Mouse (Mus musculus): ENCODE measurements around the gene Tank. TPM values are rescaled to one million over a fixed set of nuclear protein-coding genes. Genes with fewer than 3 reads are reported as not detected.

Gene Tank
- polyA plus RNA-seq, 1 experiment: 8.5 TPM

DNA sequence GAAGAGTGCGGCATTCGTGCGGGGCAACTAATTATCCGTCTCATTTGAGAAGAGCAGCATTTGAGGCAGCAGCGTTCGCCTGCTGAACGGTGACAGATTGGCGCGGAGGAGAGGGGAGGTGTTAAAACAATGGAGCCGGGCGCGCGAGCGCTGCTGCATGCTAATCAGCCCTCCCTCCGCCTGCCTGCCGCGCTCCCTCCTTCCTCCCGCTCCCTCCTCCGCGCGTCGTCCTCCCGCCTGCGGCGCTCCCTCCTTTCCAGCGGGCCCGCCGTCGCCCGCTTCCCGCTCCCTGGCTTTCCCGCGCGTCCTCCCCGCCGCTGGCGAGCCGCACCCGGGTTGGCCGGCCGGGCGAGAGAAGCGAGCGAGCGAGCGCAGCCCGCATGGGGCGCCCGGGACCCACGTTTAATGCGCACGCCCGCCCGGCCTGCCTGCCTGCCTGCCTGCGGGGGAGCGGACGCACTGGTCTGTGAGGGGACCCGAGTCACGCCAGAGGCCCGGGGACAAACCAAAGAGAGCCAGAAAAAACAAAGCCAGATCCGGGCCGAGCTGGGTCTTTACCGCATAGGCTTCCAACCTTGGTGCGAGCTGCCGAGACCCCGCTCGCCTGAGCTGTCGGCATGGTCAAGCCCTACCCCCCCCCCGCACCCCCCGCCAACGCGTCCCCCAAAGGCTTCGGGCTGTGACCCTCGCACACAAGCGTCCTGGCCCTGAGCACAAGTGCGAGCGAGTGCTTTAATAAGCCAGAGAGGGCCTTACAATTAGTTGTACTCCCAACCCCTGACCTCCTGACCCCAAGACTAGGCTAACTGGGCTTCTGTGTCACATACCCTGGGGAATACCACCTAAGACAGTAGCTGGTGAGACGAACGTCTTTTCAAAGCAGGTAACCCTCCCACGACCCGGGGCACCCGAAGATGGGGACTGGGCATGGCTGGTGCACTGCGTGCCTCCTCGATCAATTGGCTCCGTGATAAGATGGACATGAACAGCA is 78.3 kb downstream of the Tank start:
- TF ChIP-seq FOSL1 (IDR thresholded peaks at IDR 0.05; ENCODE audit: insufficient read depth, low read length, poor library complexity, severe bottlenecking): no peak
- TF ChIP-seq USF1 (IDR thresholded peaks at IDR 0.05; ENCODE audit: low read depth): no peak
- TF ChIP-seq MYOD1 (IDR thresholded peaks at IDR 0.05; ENCODE audit: control insufficient read depth, insufficient read length, low read depth): no peak
- no peak for TF ChIP-seq CTCF (IDR thresholded peaks at IDR 0.05; ENCODE audit: control insufficient read depth, insufficient read depth, insufficient read length)
- TF ChIP-seq MYOG (IDR thresholded peaks at IDR 0.05; ENCODE audit: control insufficient read depth, extremely low read depth, insufficient read length): no peak
- no peak for TF ChIP-seq CEBPB (IDR thresholded peaks at IDR 0.05; ENCODE audit: low read depth)
- Histone ChIP-seq H3K79me2 (ENCODE audit: control insufficient read depth, insufficient read depth) (no peaks in the 10 kb centered on the region), H3K4me3 (ENCODE audit: insufficient read depth, poor library complexity, severe bottlenecking) (no peak overlapping the region), H3K36me3 (ENCODE audit: control insufficient read depth, insufficient read depth) (peaks cover 42% of the 10 kb centered on the region), H3K27me3 (ENCODE audit: control insufficient read depth, insufficient read depth, insufficient read length) (no peaks in the 10 kb centered on the region), H3K79me3 (ENCODE audit: low read depth) (no peaks in the 10 kb centered on the region), H3ac (ENCODE audit: control insufficient read depth, insufficient read length, low read depth) (no peak overlapping the region)

DNA sequence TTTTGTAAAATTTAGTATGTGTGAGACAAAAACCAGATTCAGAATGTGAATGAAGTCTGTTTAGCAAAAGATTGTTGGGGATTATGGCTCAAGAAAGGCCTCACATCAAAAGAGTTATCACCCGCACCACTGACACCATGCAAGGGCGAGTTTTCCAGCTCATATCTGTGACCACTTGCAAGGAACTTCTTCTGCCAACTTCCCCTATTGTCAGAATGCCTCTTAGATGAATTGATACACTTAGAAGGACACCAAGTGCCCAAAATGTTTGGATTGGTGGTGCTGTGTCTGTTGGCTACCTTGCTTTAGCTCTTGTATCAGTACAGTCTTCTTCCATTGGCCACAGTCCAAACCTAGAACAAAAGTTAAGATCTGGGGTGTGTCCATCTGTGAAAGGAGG is 80.9 kb downstream of the Tank start:
- no peak overlapping the region for H3K4me3 ChIP-seq (ENCODE audit: insufficient read depth, poor library complexity, severe bottlenecking)
- H3K79me3 ChIP-seq (ENCODE audit: low read depth): no peaks in the 10 kb centered on the region
- H3K36me3 ChIP-seq (ENCODE audit: control insufficient read depth, insufficient read depth): peaks cover 25% of the 10 kb centered on the region
- H3K79me2 ChIP-seq (ENCODE audit: control insufficient read depth, insufficient read depth): no peaks in the 10 kb centered on the region
- no peaks in the 10 kb centered on the region for H3K27me3 ChIP-seq (ENCODE audit: control insufficient read depth, insufficient read depth, insufficient read length)
- TF ChIP-seq CTCF (IDR thresholded peaks at IDR 0.05; ENCODE audit: control insufficient read depth, insufficient read depth, insufficient read length): no peak
- no peak for TF ChIP-seq FOSL1 (IDR thresholded peaks at IDR 0.05; ENCODE audit: insufficient read depth, low read length, poor library complexity, severe bottlenecking)
- H3ac ChIP-seq (ENCODE audit: control insufficient read depth, insufficient read length, low read depth): no peak overlapping the region

- Histone ChIP-seq H3ac (ENCODE audit: control insufficient read depth, insufficient read length, low read depth) (no peak overlapping the region), H3K79me2 (ENCODE audit: control insufficient read depth, insufficient read depth) (no peaks in the 10 kb centered on the region), H3K4me3 (ENCODE audit: insufficient read depth, poor library complexity, severe bottlenecking) (no peak overlapping the region), H3K79me3 (ENCODE audit: low read depth) (no peaks in the 10 kb centered on the region), H3K36me3 (ENCODE audit: control insufficient read depth, insufficient read depth) (peaks cover 3% of the 10 kb centered on the region), H3K27me3 (ENCODE audit: control insufficient read depth, insufficient read depth, insufficient read length) (no peaks in the 10 kb centered on the region)
- TF ChIP-seq USF1 (IDR thresholded peaks at IDR 0.05; ENCODE audit: low read depth) (no peak), FOSL1 (IDR thresholded peaks at IDR 0.05; ENCODE audit: insufficient read depth, low read length, poor library complexity, severe bottlenecking) (no peak), CEBPB (IDR thresholded peaks at IDR 0.05; ENCODE audit: low read depth) (no peak), MYOG (IDR thresholded peaks at IDR 0.05; ENCODE audit: control insufficient read depth, extremely low read depth, insufficient read length) (no peak), MYOD1 (IDR thresholded peaks at IDR 0.05; ENCODE audit: control insufficient read depth, insufficient read length, low read depth) (no peak), CTCF (IDR thresholded peaks at IDR 0.05; ENCODE audit: control insufficient read depth, insufficient read depth, insufficient read length) (no peak), MAX (IDR thresholded peaks at IDR 0.05) (no peak)
These were observed 84.4 kb downstream of the Tank start for GRCm38 (mm10) chr2:61662833-61663232.

DNA sequence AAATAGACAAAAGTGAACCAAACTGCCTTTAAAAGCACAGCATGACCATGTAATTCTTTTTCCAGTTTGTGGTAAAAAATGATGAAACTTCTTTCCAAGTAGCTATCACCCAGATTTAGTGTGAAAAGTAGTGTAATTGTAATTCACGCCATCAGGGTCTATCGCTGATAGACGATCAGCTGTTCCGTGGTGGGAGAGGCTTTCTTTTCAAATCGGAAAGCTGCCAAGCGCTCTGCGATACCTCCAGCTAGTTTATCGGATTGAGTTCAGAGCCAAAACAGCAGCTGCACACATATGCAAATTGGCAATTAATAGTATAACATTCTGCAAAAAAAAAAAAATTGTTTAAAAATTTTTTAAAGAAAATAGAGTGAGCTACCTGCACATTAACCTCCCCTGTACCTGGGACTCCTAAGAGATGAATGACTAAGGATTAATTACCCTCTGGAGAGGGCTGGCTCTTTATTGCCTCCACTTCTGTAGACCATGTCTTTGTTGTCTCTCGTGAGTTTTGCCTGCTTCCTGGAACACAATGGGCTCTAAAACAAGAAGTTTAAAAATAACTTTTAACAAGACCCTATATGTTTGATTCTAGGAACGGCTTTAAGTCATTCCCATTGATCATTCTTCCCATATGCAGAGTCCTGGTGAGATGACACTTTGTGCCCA is 85.3 kb downstream of the Tank start:
- Histone ChIP-seq H3K79me3 (ENCODE audit: low read depth) (no peaks in the 10 kb centered on the region), H3K36me3 (ENCODE audit: control insufficient read depth, insufficient read depth) (no peaks in the 10 kb centered on the region), H3ac (ENCODE audit: control insufficient read depth, insufficient read length, low read depth) (no peak overlapping the region), H3K4me3 (ENCODE audit: insufficient read depth, poor library complexity, severe bottlenecking) (no peak overlapping the region), H3K79me2 (ENCODE audit: control insufficient read depth, insufficient read depth) (no peaks in the 10 kb centered on the region), H3K27me3 (ENCODE audit: control insufficient read depth, insufficient read depth, insufficient read length) (no peaks in the 10 kb centered on the region)
- TF ChIP-seq USF1 (IDR thresholded peaks at IDR 0.05; ENCODE audit: low read depth) (no peak), MYOD1 (IDR thresholded peaks at IDR 0.05; ENCODE audit: control insufficient read depth, insufficient read length, low read depth) (no peak), CEBPB (IDR thresholded peaks at IDR 0.05; ENCODE audit: low read depth) (no peak), MAX (IDR thresholded peaks at IDR 0.05) (no peak)

- no peak for TF ChIP-seq USF1 (IDR thresholded peaks at IDR 0.05; ENCODE audit: low read depth)
- TF ChIP-seq MAX (IDR thresholded peaks at IDR 0.05): no peak
- TF ChIP-seq CTCF (IDR thresholded peaks at IDR 0.05; ENCODE audit: control insufficient read depth, insufficient read depth, insufficient read length): no peak
- no peak for TF ChIP-seq MYOG (IDR thresholded peaks at IDR 0.05; ENCODE audit: control insufficient read depth, extremely low read depth, insufficient read length)
- TF ChIP-seq MYOD1 (IDR thresholded peaks at IDR 0.05; ENCODE audit: control insufficient read depth, insufficient read length, low read depth): no peak
- no peak for TF ChIP-seq FOSL1 (IDR thresholded peaks at IDR 0.05; ENCODE audit: insufficient read depth, low read length, poor library complexity, severe bottlenecking)
- TF ChIP-seq CEBPB (IDR thresholded peaks at IDR 0.05; ENCODE audit: low read depth): no peak
- H3K36me3 ChIP-seq (ENCODE audit: control insufficient read depth, insufficient read depth): no peaks in the 10 kb centered on the region
- no peaks in the 10 kb centered on the region for H3K79me3 ChIP-seq (ENCODE audit: low read depth)
- no peak overlapping the region for H3ac ChIP-seq (ENCODE audit: control insufficient read depth, insufficient read length, low read depth)
- no peak overlapping the region for H3K4me3 ChIP-seq (ENCODE audit: insufficient read depth, poor library complexity, severe bottlenecking)
- no peaks in the 10 kb centered on the region for H3K79me2 ChIP-seq (ENCODE audit: control insufficient read depth, insufficient read depth)
- no peaks in the 10 kb centered on the region for H3K27me3 ChIP-seq (ENCODE audit: control insufficient read depth, insufficient read depth, insufficient read length)
These were observed 89.0 kb downstream of the Tank start for GRCm38 (mm10) chr2:61667420-61667819.
